Mouse (Mus musculus): ENCODE data around the gene Dnajb14. TPM values are rescaled to one million over a fixed set of nuclear protein-coding genes. Genes with fewer than 3 reads are reported as not detected.
"Not testable (repeated sequence)": the region's sequence is repeated elsewhere in the genome, so short reads cannot be mapped to it uniquely, and the experiment has no call there.

Dnajb14 gene
- total RNA-seq, 2 experiments from 2014 or later = 44.5 to 47.6 TPM

DNA sequence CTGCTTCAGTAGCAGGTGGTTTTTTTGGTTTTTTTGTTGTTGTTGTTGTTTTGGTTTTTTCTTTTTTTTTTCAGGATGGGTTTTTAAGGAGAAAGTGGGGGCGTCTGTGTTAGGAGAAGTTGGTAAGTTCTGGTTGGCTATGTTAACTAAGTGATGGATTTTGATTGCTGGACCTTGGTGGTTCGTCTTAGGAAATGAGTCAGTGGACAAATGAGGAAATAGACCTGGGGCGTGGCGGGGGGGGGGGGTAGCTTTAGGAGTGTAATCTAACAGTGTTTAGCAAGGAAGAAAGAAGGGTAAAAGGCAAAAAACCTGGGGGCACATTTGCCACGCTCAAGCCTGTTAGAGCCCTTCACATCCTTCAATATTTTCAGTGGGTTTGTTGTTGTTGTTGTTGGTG is 20.9 kb upstream of the Dnajb14 start:
- Histone ChIP-seq H3K27ac (no peak overlapping the region), H3K4me3 (no peak overlapping the region)
- no peak for DNase-seq (ENCODE audit: extremely low spot score in 1 of 2, low spot score in 2 of 2)
- intact Hi-C loops (cut with DNase I) = no loop called here
- TF ChIP-seq CTCF (IDR thresholded peaks at IDR 0.05) = no peak

DNA sequence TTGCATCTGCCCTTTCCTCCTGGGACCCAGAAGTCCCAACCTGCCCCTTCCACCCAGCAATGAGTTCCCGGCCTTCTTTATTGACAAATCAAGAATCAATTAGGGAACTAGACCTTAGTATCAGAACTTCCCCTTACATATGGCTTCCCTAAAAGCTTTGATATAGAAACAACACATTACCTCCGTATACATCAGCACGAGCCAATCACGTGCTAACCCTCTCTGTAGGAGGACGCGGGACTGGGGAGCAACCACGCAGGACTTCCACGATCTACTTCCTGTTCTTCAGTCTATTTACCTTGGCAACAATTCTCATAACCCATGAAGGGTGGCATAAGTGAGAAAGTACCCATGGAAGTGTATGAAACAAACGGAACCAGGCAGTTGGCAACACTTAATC is 19.1 kb upstream of the Dnajb14 start:
- DNase-seq (ENCODE audit: extremely low spot score in 1 of 2, low spot score in 2 of 2) = no peak
- Histone ChIP-seq H3K27ac (no peak overlapping the region), H3K4me3 (no peak overlapping the region)
- TF ChIP-seq CTCF (IDR thresholded peaks at IDR 0.05) = no peak
- intact Hi-C loops (cut with DNase I) = no loop called here

DNA sequence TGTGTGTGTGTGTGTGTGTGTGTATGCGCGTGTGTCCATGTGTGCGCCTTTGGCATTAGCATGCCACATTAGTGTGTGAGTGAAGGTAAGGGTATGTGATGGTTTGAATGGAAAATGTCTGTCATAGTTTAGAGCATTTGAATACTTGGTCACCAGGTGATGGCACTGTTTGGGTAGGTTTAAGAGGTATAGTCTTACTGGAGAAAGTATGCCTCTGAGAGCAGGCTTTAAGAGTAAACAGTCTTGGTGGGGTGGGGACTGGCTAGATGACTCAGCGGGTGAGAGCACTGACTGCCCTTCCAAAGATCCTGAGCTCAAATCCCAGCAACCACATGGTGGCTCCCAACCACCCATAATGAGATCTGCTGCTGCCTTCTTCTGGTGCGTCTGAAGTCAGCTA is 17.8 kb upstream of the Dnajb14 start:
- no peak overlapping the region for H3K4me3 ChIP-seq
- no peak overlapping the region for H3K27ac ChIP-seq
- no peak for DNase-seq (ENCODE audit: extremely low spot score in 1 of 2, low spot score in 2 of 2)
- TF ChIP-seq CTCF (IDR thresholded peaks at IDR 0.05) = no peak
- intact Hi-C loops (cut with DNase I) = no loop called here

DNA sequence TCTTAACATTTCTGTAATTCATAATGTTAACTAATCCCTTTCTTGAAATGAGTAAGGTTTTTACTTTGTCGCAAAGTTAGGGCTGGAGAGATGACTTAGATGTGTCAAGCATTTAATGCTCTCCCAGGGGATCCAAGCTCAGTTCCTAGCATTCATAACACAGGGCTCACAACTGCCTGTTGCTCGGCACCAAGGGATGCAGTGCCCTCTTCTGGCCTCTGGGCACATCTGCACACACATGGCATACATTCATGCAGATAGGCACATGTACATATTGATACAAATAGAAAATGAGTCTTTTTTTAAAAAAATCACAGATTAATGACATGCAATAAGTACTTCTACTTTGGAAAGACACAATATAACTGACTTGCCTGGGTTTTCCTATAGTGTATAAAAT is 16.3 kb upstream of the Dnajb14 start:
- TF ChIP-seq CTCF (IDR thresholded peaks at IDR 0.05) = no peak
- DNase-seq (ENCODE audit: extremely low spot score in 1 of 2, low spot score in 2 of 2) = no peak
- intact Hi-C loops (cut with DNase I) = no loop called here
- H3K4me3 ChIP-seq = no peak overlapping the region
- H3K27ac ChIP-seq = no peak overlapping the region

DNA sequence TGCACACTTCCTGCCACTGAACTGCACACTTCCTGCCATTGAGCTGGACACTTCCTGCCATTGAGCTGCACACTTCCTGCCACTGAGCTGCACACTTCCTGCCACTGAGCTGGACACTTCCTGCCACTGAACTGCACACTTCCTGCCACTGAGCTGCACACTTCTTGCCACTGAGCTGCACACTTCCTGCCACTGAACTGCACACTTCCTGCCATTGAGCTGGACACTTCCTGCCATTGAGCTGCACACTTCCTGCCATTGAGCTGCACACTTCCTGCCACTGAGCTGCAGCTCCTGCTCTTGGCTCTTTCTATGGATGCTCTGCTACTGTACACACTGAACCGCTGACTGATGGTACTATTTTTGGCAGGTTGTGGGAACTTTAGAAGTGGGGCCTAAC is 14.5 kb upstream of the Dnajb14 start:
- intact Hi-C loops (cut with DNase I); DNase-seq (ENCODE audit: extremely low spot score in 1 of 2, low spot score in 2 of 2): not testable (repeated sequence)

DNA sequence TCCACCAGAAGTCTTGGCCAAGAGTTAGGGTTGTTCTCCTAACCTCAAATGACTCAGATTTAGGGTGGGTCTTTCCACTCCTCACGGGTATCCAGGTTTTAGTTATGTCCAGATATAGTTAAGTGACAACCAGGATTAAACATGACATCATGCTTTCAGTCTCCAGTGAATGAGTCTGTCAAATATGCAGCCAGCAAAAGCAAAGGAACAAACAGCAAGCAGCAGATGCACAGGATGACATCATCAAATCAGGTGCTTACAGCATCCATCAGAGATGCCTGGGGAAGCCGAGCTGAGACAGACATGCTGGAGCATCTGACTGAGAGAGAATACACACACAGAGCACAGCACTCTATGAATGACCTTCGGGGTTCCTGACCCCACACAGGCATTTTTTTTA is 12.1 kb upstream of the Dnajb14 start:
- no peak for DNase-seq (ENCODE audit: extremely low spot score in 1 of 2, low spot score in 2 of 2)
- TF ChIP-seq CTCF (IDR thresholded peaks at IDR 0.05) = no peak
- Histone ChIP-seq H3K27ac (no peak overlapping the region), H3K4me3 (no peak overlapping the region)
- intact Hi-C loops (cut with DNase I) = loop anchor here (5.0 kb wide), 1 partner anchor 73 kb away; no protein-coding TSS in a partner anchor

More for the DNA sequence above, 14.5 kb upstream of the Dnajb14 start:
- not testable (repeated sequence) for H3K4me3 ChIP-seq, H3K27ac ChIP-seq

DNA sequence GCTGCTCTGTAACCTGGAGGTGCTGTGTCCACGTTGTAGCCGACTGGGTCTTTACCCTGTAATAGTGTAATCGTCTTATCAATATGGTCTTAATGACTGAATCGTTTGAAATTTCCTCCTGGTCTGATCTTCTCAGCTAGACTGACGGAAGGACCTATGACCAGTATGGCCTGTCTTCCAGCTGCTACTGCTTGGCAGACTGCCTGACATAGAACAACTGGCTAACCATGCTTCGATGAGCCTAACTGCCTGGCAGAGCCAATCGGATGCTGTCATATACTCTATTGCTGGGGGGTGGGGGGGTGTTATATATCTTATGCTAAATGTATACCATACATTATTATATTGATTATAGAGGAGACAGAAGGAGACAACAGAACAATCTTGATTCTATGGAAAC is 11.4 kb upstream of the Dnajb14 start:
- Histone ChIP-seq H3K27ac (no peak overlapping the region), H3K4me3 (no peak overlapping the region)
- intact Hi-C loops (cut with DNase I) = loop anchor here (5.0 kb wide), 1 partner anchor 74 kb away; no protein-coding TSS in a partner anchor
- no peak for DNase-seq (ENCODE audit: extremely low spot score in 1 of 2, low spot score in 2 of 2)
- TF ChIP-seq CTCF (IDR thresholded peaks at IDR 0.05) = no peak

DNA sequence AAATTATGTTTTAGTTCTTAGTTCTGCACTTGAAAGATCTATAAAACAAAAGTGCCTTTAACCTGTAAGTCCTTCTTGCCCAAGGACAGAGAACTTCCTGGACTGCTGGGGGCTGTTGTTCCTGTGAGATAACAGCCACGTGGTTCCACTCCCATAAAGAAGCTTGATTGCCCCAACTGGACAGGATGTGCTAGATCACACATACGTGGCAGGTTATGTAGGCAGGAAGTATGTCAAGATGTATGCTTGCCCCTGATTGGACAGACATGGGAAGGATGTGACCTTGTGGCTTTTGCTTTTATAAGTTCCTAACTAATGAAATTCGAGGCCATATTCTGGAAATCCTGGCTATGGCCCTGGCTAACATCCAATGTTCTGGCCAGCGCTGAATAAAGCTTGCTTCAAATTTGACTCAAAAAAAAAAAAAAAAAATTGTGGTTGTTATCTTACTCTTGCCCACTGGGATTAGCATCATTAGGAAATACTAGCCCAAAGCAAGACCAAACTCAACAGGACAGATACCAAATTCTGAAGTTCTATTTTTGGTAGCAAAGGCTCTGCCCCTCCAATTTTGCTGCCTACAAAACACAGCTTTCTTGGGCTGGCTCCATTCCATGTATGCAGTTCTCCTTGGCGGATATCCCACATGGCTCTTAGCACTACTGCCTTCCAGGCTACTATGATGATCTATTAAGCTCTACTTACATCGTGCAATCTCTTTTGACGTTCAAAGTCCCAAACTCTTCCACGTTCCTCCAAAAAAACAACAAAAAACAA is 6.9 kb upstream of the Dnajb14 start:
- TF ChIP-seq CTCF (IDR thresholded peaks at IDR 0.05) = no peak
- Histone ChIP-seq H3K4me3 (no peak overlapping the region), H3K27ac (no peak overlapping the region)
- intact Hi-C loops (cut with DNase I) = loop anchor here (5.0 kb wide), 1 partner anchor 582 kb away; the partner anchor contains the start of gene Adh5
- no peak for DNase-seq (ENCODE audit: extremely low spot score in 1 of 2, low spot score in 2 of 2)

DNA sequence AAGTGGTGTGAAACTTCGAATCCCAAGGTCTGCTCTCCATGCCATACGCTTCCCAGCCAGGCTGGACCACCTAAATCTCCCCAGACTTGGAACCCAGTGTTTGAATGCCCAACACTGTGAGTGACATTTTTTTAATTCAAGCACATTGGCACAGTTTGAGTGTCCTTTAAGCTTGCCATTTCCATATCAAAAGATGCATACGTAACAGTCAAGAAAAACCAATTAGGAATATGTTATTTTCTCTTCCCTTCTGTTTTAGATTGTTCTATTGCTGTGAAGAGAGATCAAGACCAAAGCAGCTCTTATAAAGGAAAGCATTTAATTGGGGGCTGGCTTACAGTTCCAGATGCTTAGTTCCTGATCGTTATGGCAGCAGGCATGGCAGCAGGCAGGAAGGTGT is 6.0 kb upstream of the Dnajb14 start:
- no peak overlapping the region for H3K27ac ChIP-seq
- no peak for DNase-seq (ENCODE audit: extremely low spot score in 1 of 2, low spot score in 2 of 2)
- H3K4me3 ChIP-seq = no peak overlapping the region
- intact Hi-C loops (cut with DNase I) = loop anchor here (5.0 kb wide), 1 partner anchor 581 kb away; the partner anchor contains the start of gene Adh5
- TF ChIP-seq CTCF (IDR thresholded peaks at IDR 0.05) = no peak

DNA sequence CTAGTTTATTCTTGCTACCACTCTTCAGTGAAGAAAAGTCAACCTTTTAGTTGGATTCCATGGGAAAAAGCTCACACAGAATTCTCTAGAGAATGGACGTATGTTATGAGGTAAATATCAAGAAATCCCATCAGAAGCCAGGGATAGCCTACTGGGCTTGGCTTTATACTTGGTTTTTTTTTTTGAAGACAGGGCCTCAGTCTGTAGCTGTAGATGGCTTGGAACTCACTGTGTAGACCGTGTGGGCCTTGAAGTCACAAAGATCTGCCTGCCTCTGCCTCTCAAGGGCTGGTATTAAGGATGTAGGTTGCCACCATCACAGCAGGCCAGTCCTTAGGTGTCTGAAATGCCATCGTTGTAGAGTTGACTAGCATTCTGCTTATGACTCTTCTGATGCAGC is 4.9 kb upstream of the Dnajb14 start:
- intact Hi-C loops (cut with DNase I) = loop anchor here (5.0 kb wide), 1 partner anchor 580 kb away; the partner anchor contains the start of gene Adh5
- DNase-seq (ENCODE audit: extremely low spot score in 1 of 2, low spot score in 2 of 2) = no peak
- Histone ChIP-seq H3K27ac (no peak overlapping the region), H3K4me3 (no peak overlapping the region)
- no peak for TF ChIP-seq CTCF (IDR thresholded peaks at IDR 0.05)

DNA sequence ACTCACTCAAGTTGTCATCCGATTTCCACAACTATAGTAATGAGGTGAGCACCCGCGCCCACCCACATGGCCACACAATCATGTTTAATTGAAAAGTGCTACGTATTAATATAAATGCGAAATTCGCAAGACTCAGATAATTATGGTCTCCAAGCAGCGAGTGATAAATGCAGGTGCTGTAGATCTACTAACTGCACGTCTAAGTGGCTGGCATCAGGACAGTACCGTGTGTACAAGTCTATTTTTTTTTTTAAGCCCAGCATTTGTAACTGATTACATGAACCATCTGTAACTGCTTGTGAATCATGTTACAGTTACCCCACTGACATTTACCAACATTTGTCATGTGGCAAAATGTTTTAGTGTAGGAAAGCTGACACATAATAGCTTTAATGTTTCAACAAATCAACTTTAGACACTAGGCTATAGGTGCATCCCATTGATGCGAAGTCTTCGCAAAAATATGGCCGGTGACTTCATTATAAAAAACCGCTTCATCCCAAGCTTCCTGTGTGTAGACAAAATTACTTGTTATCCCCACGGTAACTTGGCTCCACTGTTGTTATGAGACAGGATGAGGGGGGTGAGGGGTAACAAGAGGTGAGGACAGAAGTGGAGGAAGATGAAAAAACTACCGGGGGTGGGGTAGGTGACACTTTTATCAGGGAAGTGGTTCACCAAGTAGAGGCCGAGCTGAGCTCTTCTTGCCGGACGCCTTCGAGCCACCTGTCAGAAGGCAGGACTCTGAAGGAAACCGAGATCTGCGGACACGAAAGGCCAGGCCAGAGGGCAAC is 3.9 kb upstream of the Dnajb14 start:
- no peak for TF ChIP-seq CTCF (IDR thresholded peaks at IDR 0.05)
- no peak for DNase-seq (ENCODE audit: extremely low spot score in 1 of 2, low spot score in 2 of 2)
- Histone ChIP-seq H3K4me3 (peak overlapping the region; percentile 87), H3K27ac (peak overlapping the region; percentile 92)
- intact Hi-C loops (cut with DNase I) = loop anchor here (5.0 kb wide), 1 partner anchor 579 kb away; the partner anchor contains the start of gene Adh5

Data from left cerebral cortex, adult 2 months (tissue).